Mouse (Mus musculus): ENCODE results near the gene Ccdc116. TPM values are rescaled to one million over a fixed set of nuclear protein-coding genes. Genes with fewer than 3 reads are reported as not detected.
A peak's percentile ranks its signal among the peaks of the same experiment; 100 is the strongest.
"Not testable (repeated sequence)": the region's sequence is repeated elsewhere in the genome, so short reads cannot be mapped to it uniquely, and the experiment has no call there.

Ccdc116 gene
- 0.19 to 0.53 TPM in 2 of 3 replicates, not detected in the other for total RNA-seq (2017)

- ATAC-seq (replicated peaks; ENCODE audit: insufficient number of reproducible peaks, low FRiP score, low TSS enrichment, poor library complexity, severe bottlenecking): peak; percentile 92
Measured at GRCm38 (mm10) chr16:17146772-17147235, at the start of gene Ccdc116. Gene Ccdc116 (minus strand): TSS chr16:17147229.

- no peak for ATAC-seq (replicated peaks; ENCODE audit: insufficient number of reproducible peaks, low FRiP score, low TSS enrichment, poor library complexity, severe bottlenecking)
Measured at GRCm38 (mm10) chr16:17193823-17194222, 46.8 kb upstream of the Ccdc116 start.

GRCm38 (mm10) chr16:17185475-17185874 is 38.4 kb upstream of the Ccdc116 start:
- no peak for ATAC-seq (replicated peaks; ENCODE audit: insufficient number of reproducible peaks, low FRiP score, low TSS enrichment, poor library complexity, severe bottlenecking)

- no peak for ATAC-seq (replicated peaks; ENCODE audit: insufficient number of reproducible peaks, low FRiP score, low TSS enrichment, poor library complexity, severe bottlenecking)
Measured at GRCm38 (mm10) chr16:17183003-17183402, 36.0 kb upstream of the Ccdc116 start.

GRCm38 (mm10) chr16:17182136-17182535 is 35.1 kb upstream of the Ccdc116 start:
- no peak for ATAC-seq (replicated peaks; ENCODE audit: insufficient number of reproducible peaks, low FRiP score, low TSS enrichment, poor library complexity, severe bottlenecking)

- peak; percentile 94 for ATAC-seq (replicated peaks; ENCODE audit: insufficient number of reproducible peaks, low FRiP score, low TSS enrichment, poor library complexity, severe bottlenecking)
Measured at GRCm38 (mm10) chr16:17181382-17181781, 34.4 kb upstream of the Ccdc116 start.

GRCm38 (mm10) chr16:17179706-17180105 is 32.7 kb upstream of the Ccdc116 start:
- ATAC-seq (replicated peaks; ENCODE audit: insufficient number of reproducible peaks, low FRiP score, low TSS enrichment, poor library complexity, severe bottlenecking): no peak

GRCm38 (mm10) chr16:17177623-17178170 is 30.7 kb upstream of the Ccdc116 start:
- ATAC-seq (replicated peaks; ENCODE audit: insufficient number of reproducible peaks, low FRiP score, low TSS enrichment, poor library complexity, severe bottlenecking): peak; percentile 56

GRCm38 (mm10) chr16:17175765-17176164 is 28.7 kb upstream of the Ccdc116 start:
- ATAC-seq (replicated peaks; ENCODE audit: insufficient number of reproducible peaks, low FRiP score, low TSS enrichment, poor library complexity, severe bottlenecking): no peak

GRCm38 (mm10) chr16:17168049-17168448 is 21.0 kb upstream of the Ccdc116 start:
- ATAC-seq (replicated peaks; ENCODE audit: insufficient number of reproducible peaks, low FRiP score, low TSS enrichment, poor library complexity, severe bottlenecking): no peak

- no peak for ATAC-seq (replicated peaks; ENCODE audit: insufficient number of reproducible peaks, low FRiP score, low TSS enrichment, poor library complexity, severe bottlenecking)
Measured at GRCm38 (mm10) chr16:17167179-17167578, 20.1 kb upstream of the Ccdc116 start.

- not testable (repeated sequence) for ATAC-seq (replicated peaks; ENCODE audit: insufficient number of reproducible peaks, low FRiP score, low TSS enrichment, poor library complexity, severe bottlenecking)
Measured at GRCm38 (mm10) chr16:17165478-17165877, 18.4 kb upstream of the Ccdc116 start.

GRCm38 (mm10) chr16:17154346-17154745 is 7.3 kb upstream of the Ccdc116 start:
- ATAC-seq (replicated peaks; ENCODE audit: insufficient number of reproducible peaks, low FRiP score, low TSS enrichment, poor library complexity, severe bottlenecking): no peak

- no peak for ATAC-seq (replicated peaks; ENCODE audit: insufficient number of reproducible peaks, low FRiP score, low TSS enrichment, poor library complexity, severe bottlenecking)
Measured at GRCm38 (mm10) chr16:17151874-17152273, 4.8 kb upstream of the Ccdc116 start.

GRCm38 (mm10) chr16:17150520-17151258 is 3.7 kb upstream of the Ccdc116 start:
- ATAC-seq (replicated peaks; ENCODE audit: insufficient number of reproducible peaks, low FRiP score, low TSS enrichment, poor library complexity, severe bottlenecking): no peak

GRCm38 (mm10) chr16:17148084-17148483 is 1.1 kb upstream of the Ccdc116 start:
- no peak for ATAC-seq (replicated peaks; ENCODE audit: insufficient number of reproducible peaks, low FRiP score, low TSS enrichment, poor library complexity, severe bottlenecking)

GRCm38 (mm10) chr16:17147391-17147929 is 431 bp upstream of the Ccdc116 start:
- ATAC-seq (replicated peaks; ENCODE audit: insufficient number of reproducible peaks, low FRiP score, low TSS enrichment, poor library complexity, severe bottlenecking): no peak

GRCm38 (mm10) chr16:17144339-17144738 is 2.7 kb downstream of the Ccdc116 start, which contains the start of gene Ydjc:
Gene Ydjc (plus strand): TSS chr16:17144621.
- no peak for ATAC-seq (replicated peaks; ENCODE audit: insufficient number of reproducible peaks, low FRiP score, low TSS enrichment, poor library complexity, severe bottlenecking)

GRCm38 (mm10) chr16:17137355-17137754 is 9.7 kb downstream of the Ccdc116 start:
- ATAC-seq (replicated peaks; ENCODE audit: insufficient number of reproducible peaks, low FRiP score, low TSS enrichment, poor library complexity, severe bottlenecking): no peak

GRCm38 (mm10) chr16:17132906-17133200 is 14.2 kb downstream of the Ccdc116 start:
- no peak for ATAC-seq (replicated peaks; ENCODE audit: insufficient number of reproducible peaks, low FRiP score, low TSS enrichment, poor library complexity, severe bottlenecking)

Data from monocyte, adult 5-6 weeks (primary cell).